Mouse (Mus musculus) intestine, embryonic 14.5 days (tissue): ENCODE measurements around the gene Morc1. TPM values are rescaled to one million over a fixed set of nuclear protein-coding genes. Genes with fewer than 3 reads are reported as not detected.

ENCODE experiments used
- ATAC-seq: fragments of 200-750 bp; cut with Nextera tagmentation; replicated peaks from 2 replicates; pipeline ENCODE4 v1.8.0; 2017; ENCODE audit warnings: low read depth, moderate number of reproducible peaks, moderate TSS enrichment, moderate library complexity; ENCODE audit not compliant: low FRiP score, low TSS enrichment
- DNase-seq: peaks from one replicate; pipeline ENCODE4 v3.0.0-alpha.2; 2018; ENCODE audit warnings: low spot score
- H3K27ac ChIP-seq: fragments of 300-500 bp; sonication (generic); 2 replicates; pipeline ENCODE4 v1.5.1; 2014; ENCODE audit warnings: low read depth, mild to moderate bottlenecking, control low read depth
- H3K27me3 ChIP-seq: fragments of 300-500 bp; sonication (generic); replicated peaks from 2 replicates; pipeline ENCODE4 v1.6.1; 2014; ENCODE audit warnings: low read length, control low read depth; ENCODE audit not compliant: control insufficient read depth, insufficient read depth
- H3K36me3 ChIP-seq: fragments of 300-500 bp; sonication (generic); 2 replicates; pipeline ENCODE4 v1.6.1; 2014; ENCODE audit warnings: low read length, control low read depth; ENCODE audit not compliant: control insufficient read depth, insufficient read depth
- H3K4me1 ChIP-seq: fragments of 300-500 bp; sonication (generic); replicated peaks from 2 replicates; pipeline ENCODE4 v1.6.1; 2014; ENCODE audit warnings: low read length, control low read depth, mixed read lengths; ENCODE audit not compliant: control insufficient read depth, insufficient read depth
- H3K4me2 ChIP-seq: fragments of 300-500 bp; sonication (generic); 2 replicates; pipeline ENCODE4 v1.6.1; 2014; ENCODE audit warnings: low read length
- H3K4me3 ChIP-seq: fragments of 300-500 bp; sonication (generic); 2 replicates; pipeline ENCODE4 v1.5.1; 2014; ENCODE audit warnings: low read depth, low read length, control low read depth, mixed read lengths
- H3K9ac ChIP-seq: fragments of 300-500 bp; sonication (generic); 2 replicates; pipeline ENCODE4 v1.6.1; 2014; ENCODE audit warnings: mild to moderate bottlenecking, low read length
- H3K9me3 ChIP-seq: fragments of 300-500 bp; sonication (generic); 2 replicates; pipeline ENCODE4 v1.6.1; 2016; ENCODE audit warnings: low read length, control low read depth; ENCODE audit not compliant: control insufficient read depth
- whole genome bisulfite sequencing: fragments of 180-500 bp; shearing (Covaris S2); extraction: QIAGEN DNeasy Blood & Tissue Kit; methylation state at CpG from one replicate; pipeline ENCODE4 v1.1.7; 2014; 5-methylcytosine and 5-hydroxymethylcytosine counted together
- polyA plus RNA-seq: library from polyadenylated mRNA; unstranded; fragments of >200 nt; fragmentation: Nextera tagmentation; extraction: Ambion mirVana; gene quantifications from 2 replicates; pipeline ENCODE4 v1.2.1, GENCODE M21; 2014

Morc1 gene
- polyA plus RNA-seq, 1 experiment from 2014 or later: 0.14 TPM

DNA sequence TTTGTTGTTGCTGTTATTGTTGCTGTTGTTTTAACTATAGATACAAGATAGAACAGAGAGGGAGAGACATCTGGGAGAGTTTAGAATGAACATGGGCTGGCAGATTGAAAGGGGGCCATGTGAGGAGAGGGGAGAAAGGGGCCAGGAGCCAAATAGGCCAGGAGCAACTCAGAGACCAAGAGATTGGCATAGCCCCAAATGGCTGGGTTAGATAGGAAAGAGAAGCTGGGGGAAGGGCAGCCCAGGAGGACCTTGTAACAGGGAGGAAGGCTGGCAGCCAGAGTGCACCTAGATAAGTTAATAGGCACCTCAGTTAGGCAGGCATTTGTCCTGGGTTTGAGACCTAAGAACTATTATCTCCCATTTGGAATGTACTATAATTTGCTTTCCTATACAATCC lies 6.4 kb downstream of the Morc1 start:
- Histone ChIP-seq H3K27ac (no peak overlapping the region), H3K4me1 (no peaks in the 10 kb centered on the region), H3K36me3 (no peaks in the 10 kb centered on the region), H3K9me3 (no peaks in the 10 kb centered on the region), H3K4me2 (no peak overlapping the region), H3K9ac (no peak overlapping the region), H3K27me3 (no peaks in the 10 kb centered on the region), H3K4me3 (no peak overlapping the region)
- ATAC-seq (no peak), DNase-seq (no peak)

DNA sequence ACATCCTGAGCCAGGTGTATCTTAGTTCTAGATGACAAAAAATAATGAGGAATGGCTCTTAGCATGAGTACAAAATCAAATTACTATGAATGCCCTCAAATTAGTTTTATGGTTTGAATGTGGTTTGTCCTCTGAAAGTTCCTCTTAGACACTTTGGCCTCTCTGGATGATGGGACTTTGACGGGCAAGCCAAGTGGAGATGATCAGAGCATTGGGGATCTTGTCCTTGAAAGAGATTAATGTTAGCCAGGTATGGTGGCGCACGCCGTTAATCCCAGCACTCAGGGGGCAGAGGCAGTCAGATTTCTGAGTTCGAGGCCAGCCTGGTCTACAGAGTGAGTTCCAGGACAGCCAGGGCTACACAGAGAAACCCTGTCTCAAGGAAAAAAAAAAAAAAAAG lies 13.6 kb downstream of the Morc1 start:
- no peak overlapping the region for H3K9ac ChIP-seq
- H3K27ac ChIP-seq: no peak overlapping the region
- no peaks in the 10 kb centered on the region for H3K9me3 ChIP-seq
- WGBS: 92% methylated on average over 5 of the region's 5 CpGs
- ATAC-seq: no peak
- no peaks in the 10 kb centered on the region for H3K4me1 ChIP-seq
- H3K27me3 ChIP-seq: no peaks in the 10 kb centered on the region
- no peak overlapping the region for H3K4me2 ChIP-seq
- DNase-seq: no peak
- H3K36me3 ChIP-seq: no peaks in the 10 kb centered on the region
- no peak overlapping the region for H3K4me3 ChIP-seq

DNA sequence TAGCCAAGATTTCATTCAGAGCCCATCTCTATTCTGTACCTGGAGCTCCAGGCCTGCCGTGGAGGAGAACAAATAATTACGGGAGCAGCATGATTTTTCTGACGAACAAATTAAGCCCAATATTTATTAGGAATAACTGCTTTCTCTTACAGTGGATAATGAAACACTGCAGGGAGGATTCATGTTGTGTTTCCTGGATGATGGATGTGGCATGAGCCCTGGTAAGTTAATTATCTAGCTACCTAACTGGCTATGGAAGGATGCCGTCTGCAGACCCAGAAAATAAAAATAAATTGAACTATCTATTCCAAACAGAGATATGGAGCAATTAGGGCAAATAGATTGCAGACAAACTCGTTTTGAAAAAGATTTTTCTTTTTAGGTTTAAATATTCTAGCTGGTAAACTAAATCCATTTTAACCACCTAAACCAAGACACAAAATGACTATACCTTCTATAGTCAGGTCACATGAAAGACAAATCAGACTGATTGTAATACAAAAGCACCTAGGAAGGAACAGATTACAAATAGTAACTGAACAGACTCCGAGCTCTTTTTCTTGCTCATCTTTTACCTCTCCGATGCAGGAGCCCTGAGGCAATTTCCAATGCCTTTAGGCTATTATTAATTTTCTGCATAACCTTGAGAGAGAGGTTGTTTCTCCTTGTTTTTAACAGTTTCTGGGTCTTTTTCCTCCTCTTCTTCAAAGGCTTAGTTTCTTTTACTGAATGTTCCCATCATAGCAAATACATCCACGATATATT lies 15.3 kb downstream of the Morc1 start:
- no peak for ATAC-seq
- no peaks in the 10 kb centered on the region for H3K36me3 ChIP-seq
- WGBS: 71% methylated on average over 8 of the region's 8 CpGs

DNA sequence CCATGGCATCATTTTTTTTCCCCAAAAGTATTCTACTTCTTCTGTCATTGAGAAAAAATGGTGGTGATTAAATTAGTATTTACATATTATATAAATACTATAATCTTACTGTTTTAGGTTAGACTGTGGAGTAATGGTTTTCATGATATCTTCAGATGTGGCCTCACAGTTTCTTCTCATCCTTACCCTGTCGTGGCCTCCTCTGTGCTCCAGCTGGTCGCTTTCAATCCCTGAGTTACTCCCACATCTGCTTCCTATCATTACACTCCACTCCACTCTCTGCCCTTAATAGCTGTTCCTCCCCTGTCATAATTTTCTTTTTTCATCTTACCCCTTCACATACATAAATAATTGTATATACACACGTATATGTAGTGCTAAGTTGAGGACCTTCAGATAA lies 22.2 kb downstream of the Morc1 start:
- H3K4me1 ChIP-seq: no peaks in the 10 kb centered on the region
- H3K36me3 ChIP-seq: no peaks in the 10 kb centered on the region
- DNase-seq (no peak), ATAC-seq (no peak)
- 0 out of 2 replicates have a peak, but pooled peaks cover 2% of the 10 kb centered on the region for H3K9me3 ChIP-seq
- no peak overlapping the region for H3K4me2 ChIP-seq
- H3K9ac ChIP-seq: no peak overlapping the region
- H3K27me3 ChIP-seq: no peaks in the 10 kb centered on the region
- no peak overlapping the region for H3K4me3 ChIP-seq
- H3K27ac ChIP-seq: no peak overlapping the region
- 34% methylated on average over 3 of the region's 3 CpGs for WGBS

More for the DNA sequence above, 15.3 kb downstream of the Morc1 start:
- no peaks in the 10 kb centered on the region for H3K9me3 ChIP-seq
- H3K4me3 ChIP-seq: no peak overlapping the region
- no peak for DNase-seq
- no peaks in the 10 kb centered on the region for H3K4me1 ChIP-seq
- H3K27ac ChIP-seq: no peak overlapping the region
- no peaks in the 10 kb centered on the region for H3K27me3 ChIP-seq
- H3K4me2 ChIP-seq: no peak overlapping the region
- no peak overlapping the region for H3K9ac ChIP-seq

DNA sequence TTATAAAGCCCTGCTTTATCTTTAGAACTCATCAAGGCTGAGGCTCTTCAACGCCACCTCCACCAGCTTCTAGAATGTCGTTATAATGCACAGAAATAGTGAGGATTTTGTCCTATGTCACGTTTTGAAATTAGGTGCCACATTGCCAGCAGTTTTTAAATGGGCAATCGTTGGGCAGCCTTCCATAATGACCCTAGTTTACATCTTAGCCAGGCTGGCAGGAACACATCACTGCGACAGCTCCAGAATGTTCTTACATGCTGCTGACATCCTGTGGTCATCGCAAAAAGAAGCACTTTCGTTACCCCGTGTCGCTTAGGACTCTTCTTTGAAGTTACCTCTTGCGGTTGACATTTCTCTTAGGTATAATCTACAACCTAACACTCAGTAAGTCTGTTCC lies 42.4 kb downstream of the Morc1 start:
- Histone ChIP-seq H3K4me1 (no peaks in the 10 kb centered on the region), H3K9me3 (no peaks in the 10 kb centered on the region)
- ATAC-seq: no peak

DNA sequence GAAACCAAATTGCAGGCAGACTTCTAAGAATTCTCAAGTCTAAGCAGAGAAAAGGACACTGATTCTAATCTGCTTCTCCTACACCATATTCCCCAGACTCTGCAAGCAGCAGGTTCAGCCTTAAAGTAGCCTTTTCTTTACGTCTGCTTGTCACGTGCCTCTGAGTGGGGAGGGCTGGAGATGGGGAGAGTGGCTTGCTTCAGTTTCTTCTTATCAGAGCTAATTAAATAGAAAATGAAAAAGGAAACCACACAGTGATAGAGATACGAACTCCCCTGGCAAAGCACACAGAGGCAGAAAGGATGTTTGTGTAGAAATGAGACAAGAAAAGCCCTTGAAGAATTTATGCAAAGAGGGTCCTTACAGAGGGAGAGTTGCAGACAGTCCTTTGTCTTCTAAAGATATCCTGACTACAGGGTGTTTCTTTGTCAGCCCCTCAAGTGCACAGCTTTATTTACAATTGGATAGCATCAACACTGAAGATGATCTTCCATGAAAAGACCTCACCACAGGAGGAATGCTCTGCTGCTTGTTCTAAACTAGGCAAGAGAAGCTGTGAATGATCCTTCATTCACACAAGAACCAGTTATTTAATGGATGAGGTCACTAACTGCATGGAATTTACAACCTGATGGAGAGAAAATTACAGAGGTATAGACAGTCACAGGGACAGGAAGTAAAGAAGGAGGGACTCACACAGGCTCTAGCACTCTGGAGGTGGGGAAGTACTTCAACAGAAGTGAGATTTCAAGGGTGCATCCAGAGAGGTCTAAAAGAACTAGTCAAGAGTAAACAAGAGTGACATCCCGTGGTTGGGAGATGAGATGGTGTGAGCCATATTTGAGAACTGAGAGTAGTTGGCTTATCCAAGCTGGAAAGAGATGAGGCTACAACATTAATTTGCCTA lies 44.1 kb downstream of the Morc1 start:
- WGBS: 34% methylated on average over 4 of the region's 4 CpGs
- ATAC-seq: no peak
- H3K4me1 ChIP-seq: no peaks in the 10 kb centered on the region; the same call in 1 of the 2 replicates
- no peak overlapping the region for H3K4me2 ChIP-seq
- no peak overlapping the region for H3K9ac ChIP-seq
- no peak for DNase-seq
- H3K4me3 ChIP-seq: no peak overlapping the region
- no peaks in the 10 kb centered on the region for H3K9me3 ChIP-seq
- no peaks in the 10 kb centered on the region for H3K27me3 ChIP-seq
- H3K27ac ChIP-seq: no peak overlapping the region
- no peaks in the 10 kb centered on the region for H3K36me3 ChIP-seq

More for the DNA sequence above, 42.4 kb downstream of the Morc1 start:
- Histone ChIP-seq H3K4me3 (no peak overlapping the region), H3K9ac (no peak overlapping the region), H3K4me2 (no peak overlapping the region), H3K27me3 (no peaks in the 10 kb centered on the region), H3K36me3 (no peaks in the 10 kb centered on the region), H3K27ac (no peak overlapping the region)
- no peak for DNase-seq
- 88% methylated on average over 10 of the region's 10 CpGs for WGBS

DNA sequence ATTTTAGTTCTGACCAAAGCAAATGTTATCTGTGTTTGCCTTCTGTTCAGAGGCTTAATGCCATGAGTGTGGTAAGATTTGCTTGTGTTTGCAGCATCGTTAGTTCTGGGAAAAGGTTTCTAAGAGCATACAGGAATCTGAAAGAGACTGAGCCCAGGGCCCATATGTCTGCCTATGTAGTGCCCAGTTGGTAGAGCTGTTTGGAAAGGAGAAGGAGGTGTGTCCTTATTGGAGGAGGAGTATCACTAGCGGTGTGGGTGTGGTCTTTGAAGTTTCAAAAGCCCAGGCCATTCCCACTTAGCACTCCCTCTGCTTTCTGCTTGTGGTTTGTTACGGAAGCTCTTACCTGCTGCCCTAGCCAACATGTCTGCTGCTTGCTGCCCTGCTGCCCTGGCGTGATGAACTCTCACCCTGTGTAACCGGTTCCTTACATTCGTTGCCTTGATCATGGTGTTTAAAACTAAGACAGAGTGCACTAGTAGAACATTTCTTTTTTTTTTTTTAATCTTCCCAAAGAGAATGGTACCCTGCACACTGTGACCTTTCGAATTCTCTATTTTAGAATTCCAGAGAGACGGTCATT lies 48.3 kb downstream of the Morc1 start:
- DNase-seq (no peak), ATAC-seq (peak; percentile 62; the same call in 1 of the 2 replicates)
- no peaks in the 10 kb centered on the region for H3K36me3 ChIP-seq
- no peaks in the 10 kb centered on the region; the same call in 1 of the 2 replicates for H3K4me1 ChIP-seq
- H3K9ac ChIP-seq: no peak overlapping the region
- no peaks in the 10 kb centered on the region for H3K27me3 ChIP-seq
- 68% methylated on average over 8 of the region's 8 CpGs for WGBS
- H3K4me2 ChIP-seq: no peak overlapping the region
- no peaks in the 10 kb centered on the region for H3K9me3 ChIP-seq
- no peak overlapping the region for H3K27ac ChIP-seq
- H3K4me3 ChIP-seq: no peak overlapping the region

DNA sequence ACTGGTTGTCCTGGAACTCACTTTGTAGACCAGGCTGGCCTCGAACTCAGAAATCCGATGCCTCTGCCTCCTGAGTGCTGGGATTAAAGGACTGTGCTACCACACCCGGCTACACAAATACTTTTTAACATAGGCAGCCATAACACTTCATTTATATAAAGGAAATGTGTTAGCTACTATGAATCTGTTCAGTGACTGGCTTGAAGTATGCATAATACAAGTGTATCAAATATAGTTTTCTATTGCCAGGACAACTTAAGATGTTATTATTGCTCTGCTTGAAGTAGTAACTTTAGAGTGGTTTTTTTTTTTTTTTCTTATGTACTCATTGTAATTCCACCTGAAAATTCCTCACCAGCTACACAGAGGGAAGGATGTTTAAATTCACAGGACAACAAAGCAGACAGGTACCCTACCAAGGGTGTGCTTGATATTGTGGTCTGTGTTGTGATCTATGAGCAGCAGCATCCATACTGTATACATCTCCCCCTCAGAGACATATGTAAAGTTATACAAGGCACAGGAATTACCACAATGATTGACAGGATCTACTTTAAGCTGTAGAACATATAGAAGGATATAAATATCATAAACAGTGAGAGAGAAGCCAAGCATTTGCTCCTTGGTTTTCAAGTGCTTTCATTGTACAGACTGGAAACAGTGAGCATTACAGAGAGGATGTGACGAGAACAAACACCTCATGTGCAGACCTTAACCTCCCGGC lies 85.9 kb downstream of the Morc1 start:
- H3K27ac ChIP-seq: no peak overlapping the region

More for the DNA sequence above, 85.9 kb downstream of the Morc1 start:
- DNase-seq: no peak
- no peaks in the 10 kb centered on the region for H3K9me3 ChIP-seq
- H3K27me3 ChIP-seq: no peaks in the 10 kb centered on the region
- no peak overlapping the region for H3K4me3 ChIP-seq
- H3K36me3 ChIP-seq: no peaks in the 10 kb centered on the region
- H3K9ac ChIP-seq: no peak overlapping the region
- no peak for ATAC-seq
- 81% methylated on average over 5 of the region's 5 CpGs for WGBS
- no peaks in the 10 kb centered on the region for H3K4me1 ChIP-seq
- H3K4me2 ChIP-seq: no peak overlapping the region
